Mouse (Mus musculus): Measurements from ENCODE around the gene Gm8926. TPM values are rescaled to one million over a fixed set of nuclear protein-coding genes. Genes with fewer than 3 reads are reported as not detected.
"Not testable (repeated sequence)": the region's sequence is repeated elsewhere in the genome, so short reads cannot be mapped to it uniquely, and the experiment has no call there.

The Gm8926 gene
- not detected for total RNA-seq (2021)
- long read RNA-seq, experiment 1 = 0 reads
- long read RNA-seq, experiment 2 = 0 reads

DNA sequence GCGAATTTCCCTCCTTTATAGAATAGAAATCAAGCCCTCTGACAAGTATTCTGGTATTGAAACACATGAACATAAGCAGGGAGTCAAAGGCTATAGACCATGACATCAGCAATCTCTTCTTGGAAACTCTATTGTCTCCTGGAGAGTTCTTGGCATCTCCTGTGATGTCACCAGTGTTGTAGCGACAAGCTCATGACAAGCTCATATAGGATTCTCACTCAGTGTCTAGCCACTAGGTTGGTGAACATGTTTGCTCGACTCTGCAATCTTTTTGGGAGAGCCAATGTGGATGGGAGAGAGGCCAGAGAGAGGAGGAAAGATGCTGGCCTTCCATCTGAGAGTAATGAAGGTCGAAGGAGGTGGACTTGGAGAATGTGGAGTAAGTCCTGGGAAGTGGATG is at the start of gene Gm8926:
Gene Gm8926 (plus strand): TSS at position 301 of the 400 bp plus-strand sequence.
- DNase-seq; intact Hi-C loops (cut with DNase I; ENCODE audit: low total_unique reads): not testable (repeated sequence)

Other genes with a start within 250 kb of the Gm8926 start
- not detected for gene Gm6460, start 175.6 kb upstream of the Gm8926 start, total RNA-seq (2021)
- not detected for gene Gm8922, start 88.6 kb upstream of the Gm8926 start, total RNA-seq (2021)
- not detected for gene Gm6465, start 75.0 kb downstream of the Gm8926 start, total RNA-seq (2021)
- gene 4933402N22Rik, start 147.5 kb downstream of the Gm8926 start, total RNA-seq (2021) = not detected

Measured in gastrocnemius, postnatal 14 days (tissue).